In the genomic region with DNA sequence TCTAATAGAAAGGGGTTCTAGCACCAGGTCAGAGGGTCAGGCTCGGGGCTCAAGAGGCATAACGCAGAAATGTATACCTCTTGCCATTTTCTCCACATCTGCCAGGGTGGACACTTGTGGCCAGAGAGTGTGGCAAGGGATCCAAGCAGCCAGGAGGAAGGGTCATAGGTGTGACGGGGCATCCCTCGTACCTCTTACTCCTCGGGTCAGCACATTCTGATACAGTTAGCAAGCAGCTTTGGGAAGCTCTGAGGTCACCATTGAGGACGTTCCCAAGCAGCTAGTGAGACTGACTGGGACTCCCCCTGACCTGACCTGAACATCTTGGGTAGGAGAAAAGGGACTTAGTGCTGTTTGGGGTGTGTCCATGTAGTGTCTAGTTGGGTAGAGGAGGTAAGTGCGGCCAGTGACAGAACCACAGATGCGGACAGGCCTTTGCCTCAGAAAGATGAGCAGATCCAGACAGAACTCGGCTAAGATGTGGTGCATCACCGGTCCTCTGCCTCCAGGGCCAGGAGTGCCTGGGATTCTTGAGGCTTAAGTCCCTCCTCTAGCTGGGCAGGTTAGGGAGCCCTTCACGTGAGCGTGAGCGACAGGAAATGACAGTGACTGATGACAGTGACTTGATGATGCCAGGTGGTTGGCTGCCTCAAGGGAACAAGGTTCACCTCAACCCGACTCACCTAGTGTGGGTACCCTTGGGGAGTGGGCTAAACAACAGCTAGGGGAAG, we compare ENCODE assay signal across 13 mouse cellular contexts. TPM values are rescaled to one million over a fixed set of nuclear protein-coding genes. Genes with fewer than 3 reads are reported as not detected.
DNase-seq lines count a peak whose midpoint lies in the region; ATAC-seq lines count a peak whose summit lies in the region.
"Had no signal": no experiment of that assay in that cellular context is flagged by ENCODE, and none has a peak within 500 bp of the region (broad histone marks: within the 10 kb centered on the region; RNA-seq: fewer than 3 reads in every experiment).

No protein-coding gene starts in this region.

- H3K9me3 ChIP-seq in hindbrain, embryonic 11.5 days (ENCODE audit: control insufficient read depth, low read length) = no peaks in the 10 kb centered on the region
- H3K9me3 ChIP-seq in hindbrain, embryonic 12.5 days (replicated peaks) = no peaks in the 10 kb centered on the region
- H3K9me3 ChIP-seq in embryonic facial prominence, embryonic 10.5 days = no peaks in the 10 kb centered on the region
- H3K9me3 ChIP-seq in heart, embryonic 16.5 days (replicated peaks; ENCODE audit: control insufficient read depth, low read length) = no peaks in the 10 kb centered on the region
- H3K9me3 ChIP-seq in intestine, embryonic 15.5 days = no peaks in the 10 kb centered on the region
- H3K9me3 ChIP-seq: liver, embryonic 13.5 days had no signal

- H3K4me2 ChIP-seq in hindbrain, embryonic 11.5 days (replicated peaks; ENCODE audit: low read depth, low read length) = 0 out of 2 replicates have a peak overlapping the region, but pooled peaks have one; percentile 5
- no peak overlapping the region for H3K4me2 ChIP-seq in hindbrain, embryonic 12.5 days (replicated peaks)
- peak overlapping the region; percentile 63 for H3K4me2 ChIP-seq in heart, embryonic 16.5 days (ENCODE audit: low read depth, low read length)
- H3K4me2 ChIP-seq in intestine, embryonic 15.5 days (replicated peaks) = no peak overlapping the region
- H3K4me2 ChIP-seq: hindbrain, embryonic 14.5 days; liver, embryonic 13.5 days; midbrain, embryonic 11.5 days had no signal

- no peak for ATAC-seq in hindbrain, embryonic 11.5 days (ENCODE audit: low FRiP score)
- ATAC-seq in hindbrain, embryonic 12.5 days (ENCODE audit: low FRiP score) = no peak
- ATAC-seq in heart, embryonic 16.5 days (replicated peaks; ENCODE audit: extremely low read depth, insufficient read depth, low FRiP score) = no peak
- no peak for ATAC-seq in intestine, embryonic 15.5 days

- H3K9ac ChIP-seq in hindbrain, embryonic 11.5 days (ENCODE audit: low read depth, low read length) = no peak overlapping the region
- no peak overlapping the region for H3K9ac ChIP-seq in hindbrain, embryonic 12.5 days
- H3K9ac ChIP-seq in heart, embryonic 16.5 days (ENCODE audit: low read length) = peak overlapping the region; percentile 81
- no peak overlapping the region for H3K9ac ChIP-seq in intestine, embryonic 15.5 days
- H3K9ac ChIP-seq: hindbrain, embryonic 14.5 days; liver, embryonic 13.5 days had no signal

- peak; percentile 24 for DNase-seq in embryo, embryonic 10 days (ENCODE audit: low spot score)
- DNase-seq in embryo, embryonic 11 days = no peak
- DNase-seq in hindbrain, embryonic 11.5 days (ENCODE audit: low spot score) = no peak
- DNase-seq in embryonic facial prominence, embryonic 10.5 days (ENCODE audit: low spot score) = no peak
- DNase-seq: liver, embryonic 13.5 days; lung, postnatal 14 days; right cerebral cortex, adult 18-20 months had no signal

- 69% methylated on average over 14 of the region's 14 CpGs for WGBS in hindbrain, embryonic 11.5 days
- 72% methylated on average over 14 of the region's 14 CpGs for WGBS in hindbrain, embryonic 12.5 days
- 66% methylated on average over 14 of the region's 14 CpGs for WGBS in embryonic facial prominence, embryonic 10.5 days
- WGBS in heart, embryonic 16.5 days = 37% methylated on average over 14 of the region's 14 CpGs
- WGBS in intestine, embryonic 15.5 days = 59% methylated on average over 14 of the region's 14 CpGs

- H3K27ac ChIP-seq in hindbrain, embryonic 11.5 days (ENCODE audit: low read depth, low read length) = no peak overlapping the region
- no peak overlapping the region for H3K27ac ChIP-seq in hindbrain, embryonic 12.5 days
- peak overlapping the region; percentile 3; the same call in 1 of the 2 replicates for H3K27ac ChIP-seq in embryonic facial prominence, embryonic 10.5 days (replicated peaks)
- peak overlapping the region; percentile 95 for H3K27ac ChIP-seq in heart, embryonic 16.5 days (ENCODE audit: low read length)
- no peak overlapping the region for H3K27ac ChIP-seq in intestine, embryonic 15.5 days
- H3K27ac ChIP-seq: hindbrain, embryonic 14.5 days; liver, embryonic 13.5 days had no signal

- H3K4me3 ChIP-seq in hindbrain, embryonic 11.5 days (ENCODE audit: low read depth, low read length) = no peak overlapping the region
- H3K4me3 ChIP-seq in hindbrain, embryonic 12.5 days = no peak overlapping the region
- no peak overlapping the region for H3K4me3 ChIP-seq in embryonic facial prominence, embryonic 10.5 days
- H3K4me3 ChIP-seq in heart, embryonic 16.5 days (ENCODE audit: low read length) = peak overlapping the region; percentile 60
- no peak overlapping the region for H3K4me3 ChIP-seq in intestine, embryonic 15.5 days (replicated peaks)
- H3K4me3 ChIP-seq: liver, embryonic 13.5 days had no signal

- H3K36me3 ChIP-seq in hindbrain, embryonic 11.5 days (ENCODE audit: control insufficient read depth, insufficient read depth, low read length) = no peaks in the 10 kb centered on the region
- no peaks in the 10 kb centered on the region for H3K36me3 ChIP-seq in hindbrain, embryonic 12.5 days
- H3K36me3 ChIP-seq in embryonic facial prominence, embryonic 10.5 days (replicated peaks) = no peaks in the 10 kb centered on the region
- H3K36me3 ChIP-seq in heart, embryonic 16.5 days (ENCODE audit: control insufficient read depth, insufficient read depth) = no peaks in the 10 kb centered on the region
- H3K36me3 ChIP-seq in intestine, embryonic 15.5 days = no peaks in the 10 kb centered on the region
- H3K36me3 ChIP-seq: liver, embryonic 13.5 days had no signal

- peaks cover 21% of the 10 kb centered on the region for H3K4me1 ChIP-seq in hindbrain, embryonic 11.5 days (replicated peaks; ENCODE audit: control insufficient read depth, insufficient read depth, low read length)
- H3K4me1 ChIP-seq in hindbrain, embryonic 12.5 days = peaks cover 42% of the 10 kb centered on the region
- peaks cover 66% of the 10 kb centered on the region for H3K4me1 ChIP-seq in embryonic facial prominence, embryonic 10.5 days
- peaks cover 45% of the 10 kb centered on the region for H3K4me1 ChIP-seq in heart, embryonic 16.5 days (ENCODE audit: control insufficient read depth, insufficient read depth, low read length)
- peaks cover 25% of the 10 kb centered on the region for H3K4me1 ChIP-seq in intestine, embryonic 15.5 days (replicated peaks)

- no peaks in the 10 kb centered on the region for H3K27me3 ChIP-seq in hindbrain, embryonic 11.5 days (ENCODE audit: control insufficient read depth, insufficient read depth, low read length)
- H3K27me3 ChIP-seq in hindbrain, embryonic 12.5 days = no peaks in the 10 kb centered on the region; the same call in 1 of the 2 replicates
- peaks cover 14% of the 10 kb centered on the region for H3K27me3 ChIP-seq in embryonic facial prominence, embryonic 10.5 days (replicated peaks; ENCODE audit: low read depth, poor library complexity, severe bottlenecking)
- H3K27me3 ChIP-seq in heart, embryonic 16.5 days (ENCODE audit: control insufficient read depth, insufficient read depth, low read length) = no peaks in the 10 kb centered on the region
- H3K27me3 ChIP-seq in intestine, embryonic 15.5 days (replicated peaks) = no peaks in the 10 kb centered on the region

RNA-seq across cellular contexts. Expression of a gene that starts 3.5 kb away (rescaled TPM):
- polyA plus RNA-seq in hindbrain, embryonic 11.5 days (2014; fragmentation: Nextera tagmentation; extraction: Ambion mirVana) = 11.4 and 13.9 TPM in 2 replicates
- 11.5 and 14.2 TPM in 2 replicates for polyA plus RNA-seq in hindbrain, embryonic 12.5 days (2016; fragmentation: Nextera tagmentation; extraction: Ambion mirVana)
- polyA plus RNA-seq in embryonic facial prominence, embryonic 10.5 days (2016; fragmentation: Nextera tagmentation; extraction: Ambion mirVana) = 10.7 and 12.0 TPM in 2 replicates
- polyA plus RNA-seq in heart, embryonic 16.5 days (2015; fragmentation: Nextera tagmentation; extraction: Ambion mirVana) = 77.5 and 89.6 TPM in 2 replicates
- polyA plus RNA-seq in intestine, embryonic 15.5 days (2015; fragmentation: Nextera tagmentation; extraction: Ambion mirVana) = 10.8 and 16.6 TPM in 2 replicates

RNA-seq across cellular contexts. Expression of a gene that starts 27.1 kb away (rescaled TPM):
- 0.31 and 0.35 TPM in 2 replicates for polyA plus RNA-seq in hindbrain, embryonic 11.5 days (2014; fragmentation: Nextera tagmentation; extraction: Ambion mirVana)
- not detected in 2 replicates for polyA plus RNA-seq in hindbrain, embryonic 12.5 days (2016; fragmentation: Nextera tagmentation; extraction: Ambion mirVana)
- polyA plus RNA-seq in embryonic facial prominence, embryonic 10.5 days (2016; fragmentation: Nextera tagmentation; extraction: Ambion mirVana) = 0.39 and 0.41 TPM in 2 replicates
- polyA plus RNA-seq in heart, embryonic 16.5 days (2015; fragmentation: Nextera tagmentation; extraction: Ambion mirVana) = 8.7 and 21.5 TPM in 2 replicates
- polyA plus RNA-seq in intestine, embryonic 15.5 days (2015; fragmentation: Nextera tagmentation; extraction: Ambion mirVana) = 1.8 and 2.1 TPM in 2 replicates
- polyA plus RNA-seq: midbrain, embryonic 11.5 days; neural tube, embryonic 11.5 days had no signal

RNA-seq across cellular contexts. Expression of a gene that starts 31.3 kb away (rescaled TPM):
- 0.10 and 0.23 TPM in 2 replicates for polyA plus RNA-seq in hindbrain, embryonic 11.5 days (2014; fragmentation: Nextera tagmentation; extraction: Ambion mirVana)
- polyA plus RNA-seq in hindbrain, embryonic 12.5 days (2016; fragmentation: Nextera tagmentation; extraction: Ambion mirVana) = 0.14 and 0.30 TPM in 2 replicates
- 0.09 and 0.12 TPM in 2 replicates for polyA plus RNA-seq in embryonic facial prominence, embryonic 10.5 days (2016; fragmentation: Nextera tagmentation; extraction: Ambion mirVana)
- polyA plus RNA-seq in heart, embryonic 16.5 days (2015; fragmentation: Nextera tagmentation; extraction: Ambion mirVana) = 0.12 TPM in 1 of 2 replicates, not detected in the other
- polyA plus RNA-seq in intestine, embryonic 15.5 days (2015; fragmentation: Nextera tagmentation; extraction: Ambion mirVana) = 0.06 and 0.10 TPM in 2 replicates
- polyA plus RNA-seq: liver, embryonic 13.5 days; midbrain, embryonic 11.5 days had no signal

RNA-seq across cellular contexts. Expression of a gene that starts 36.8 kb away (rescaled TPM):
- polyA plus RNA-seq in hindbrain, embryonic 11.5 days (2014; fragmentation: Nextera tagmentation; extraction: Ambion mirVana) = 0.82 and 1.2 TPM in 2 replicates
- polyA plus RNA-seq in hindbrain, embryonic 12.5 days (2016; fragmentation: Nextera tagmentation; extraction: Ambion mirVana) = 1.4 and 1.8 TPM in 2 replicates
- polyA plus RNA-seq in embryonic facial prominence, embryonic 10.5 days (2016; fragmentation: Nextera tagmentation; extraction: Ambion mirVana) = 0.27 and 0.75 TPM in 2 replicates
- polyA plus RNA-seq in heart, embryonic 16.5 days (2015; fragmentation: Nextera tagmentation; extraction: Ambion mirVana) = 3.5 and 4.2 TPM in 2 replicates
- 3.1 and 3.5 TPM in 2 replicates for polyA plus RNA-seq in intestine, embryonic 15.5 days (2015; fragmentation: Nextera tagmentation; extraction: Ambion mirVana)

RNA-seq across cellular contexts. Expression of a gene that starts 43.0 kb away (rescaled TPM):
- 0.29 and 0.38 TPM in 2 replicates for polyA plus RNA-seq in hindbrain, embryonic 11.5 days (2014; fragmentation: Nextera tagmentation; extraction: Ambion mirVana)
- polyA plus RNA-seq in hindbrain, embryonic 12.5 days (2016; fragmentation: Nextera tagmentation; extraction: Ambion mirVana) = 0.26 and 0.30 TPM in 2 replicates
- polyA plus RNA-seq in embryonic facial prominence, embryonic 10.5 days (2016; fragmentation: Nextera tagmentation; extraction: Ambion mirVana) = 0.31 and 0.49 TPM in 2 replicates
- 0.07 and 0.20 TPM in 2 replicates for polyA plus RNA-seq in heart, embryonic 16.5 days (2015; fragmentation: Nextera tagmentation; extraction: Ambion mirVana)
- polyA plus RNA-seq in intestine, embryonic 15.5 days (2015; fragmentation: Nextera tagmentation; extraction: Ambion mirVana) = 0.10 TPM in 1 of 2 replicates, not detected in the other
- polyA plus RNA-seq: liver, embryonic 13.5 days had no signal

Comparison
In these comparisons a context has a peak if more than half of its experiments do, and no peak if none do; other contexts are left out.
1. H3K4me2 ChIP-seq: peak in hindbrain, embryonic 11.5 days (single experiment) and heart, embryonic 16.5 days (single experiment); none in hindbrain, embryonic 12.5 days (single experiment) and intestine, embryonic 15.5 days (single experiment).
2. H3K27ac ChIP-seq: peak in embryonic facial prominence, embryonic 10.5 days (single experiment) and heart, embryonic 16.5 days (single experiment); none in hindbrain, embryonic 11.5 days (single experiment), hindbrain, embryonic 12.5 days (single experiment) and intestine, embryonic 15.5 days (single experiment).